In genomic region chr17:17866801-17867469, GRCm38 (mm10) we compare ENCODE assay signal across 21 mouse cellular contexts. TPM values are rescaled to one million over a fixed set of nuclear protein-coding genes. Genes with fewer than 3 reads are reported as not detected.
DNase-seq lines count a peak whose midpoint lies in the region; ATAC-seq and TF ChIP-seq lines count a peak whose summit lies in the region.
"Had no signal": no experiment of that assay in that cellular context is flagged by ENCODE, and none has a peak within 500 bp of the region (broad histone marks: within the 10 kb centered on the region; RNA-seq: fewer than 3 reads in every experiment).

No protein-coding gene starts in this region.

- H3K4me3 ChIP-seq in forebrain, postnatal 0 days (ENCODE audit: low read depth, low read length) = no peak overlapping the region
- no peak overlapping the region for H3K4me3 ChIP-seq in forebrain, embryonic 11.5 days (ENCODE audit: low read depth, low read length)
- H3K4me3 ChIP-seq in hindbrain, postnatal 0 days (ENCODE audit: low read length) = no peak overlapping the region
- H3K4me3 ChIP-seq in hindbrain, embryonic 13.5 days = no peak overlapping the region
- no peak overlapping the region for H3K4me3 ChIP-seq in intestine, embryonic 15.5 days (replicated peaks)
- H3K4me3 ChIP-seq: embryonic facial prominence, embryonic 10.5 days; megakaryocyte, embryonic 14.5 days; neural tube, embryonic 15.5 days had no signal

- no peaks in the 10 kb centered on the region for H3K4me1 ChIP-seq in forebrain, postnatal 0 days (ENCODE audit: insufficient read depth)
- no peaks in the 10 kb centered on the region for H3K4me1 ChIP-seq in forebrain, embryonic 11.5 days (replicated peaks; ENCODE audit: control insufficient read depth, insufficient read depth, low read length)
- H3K4me1 ChIP-seq in hindbrain, postnatal 0 days (ENCODE audit: insufficient read depth, low read length) = no peaks in the 10 kb centered on the region
- no peaks in the 10 kb centered on the region for H3K4me1 ChIP-seq in hindbrain, embryonic 13.5 days (replicated peaks)
- H3K4me1 ChIP-seq in intestine, embryonic 15.5 days (replicated peaks) = no peaks in the 10 kb centered on the region
- H3K4me1 ChIP-seq: embryonic facial prominence, embryonic 10.5 days; neural tube, embryonic 15.5 days had no signal

- peak; percentile 94 for ATAC-seq in forebrain, postnatal 0 days
- ATAC-seq in forebrain, embryonic 11.5 days (replicated peaks; ENCODE audit: low FRiP score) = no peak
- ATAC-seq in hindbrain, postnatal 0 days = peak; percentile 61
- ATAC-seq in hindbrain, embryonic 13.5 days (ENCODE audit: low FRiP score) = no peak
- no peak for ATAC-seq in intestine, embryonic 15.5 days
- ATAC-seq: inflammation-experienced regulatory T-cells, adult 6 months had no signal

- H3K27ac ChIP-seq in forebrain, postnatal 0 days (ENCODE audit: low read depth, low read length) = no peak overlapping the region
- H3K27ac ChIP-seq in forebrain, embryonic 11.5 days (ENCODE audit: low read depth, low read length) = no peak overlapping the region
- no peak overlapping the region for H3K27ac ChIP-seq in hindbrain, postnatal 0 days
- H3K27ac ChIP-seq in hindbrain, embryonic 13.5 days = no peak overlapping the region
- H3K27ac ChIP-seq in intestine, embryonic 15.5 days = no peak overlapping the region
- H3K27ac ChIP-seq: embryonic facial prominence, embryonic 10.5 days; neural tube, embryonic 15.5 days had no signal

- DNase-seq in forebrain, postnatal 0 days = peak; percentile 59
- no peak for DNase-seq in forebrain, embryonic 11.5 days (ENCODE audit: low spot score)
- peak; percentile 28 for DNase-seq in hindbrain, postnatal 0 days (ENCODE audit: low spot score)
- DNase-seq in right cerebral cortex, postnatal 10 days (ENCODE audit: low spot score in 2 of 2) = peak; percentile 36 to 57
- no peak for DNase-seq in right cerebral cortex, postnatal 4 days
- DNase-seq in spleen, adult 12 weeks (ENCODE audit: low spot score) = no peak
- DNase-seq: adrenal gland, adult 2 months; cerebellum, postnatal 14 days; gastrocnemius, postnatal 10 days; heart, postnatal 10 days had no signal

- H3K9ac ChIP-seq in forebrain, postnatal 0 days = no peak overlapping the region
- H3K9ac ChIP-seq in forebrain, embryonic 11.5 days (ENCODE audit: low read length) = no peak overlapping the region
- H3K9ac ChIP-seq in hindbrain, postnatal 0 days (replicated peaks; ENCODE audit: low read length) = no peak overlapping the region
- H3K9ac ChIP-seq in hindbrain, embryonic 13.5 days = no peak overlapping the region
- H3K9ac ChIP-seq in intestine, embryonic 15.5 days = no peak overlapping the region
- H3K9ac ChIP-seq: neural tube, embryonic 15.5 days had no signal

- H3K4me2 ChIP-seq in forebrain, postnatal 0 days (ENCODE audit: low read depth) = no peak overlapping the region
- H3K4me2 ChIP-seq in forebrain, embryonic 11.5 days (ENCODE audit: low read depth, low read length, severe bottlenecking) = no peak overlapping the region
- no peak overlapping the region for H3K4me2 ChIP-seq in hindbrain, postnatal 0 days (ENCODE audit: low read depth, low read length)
- H3K4me2 ChIP-seq in hindbrain, embryonic 13.5 days = no peak overlapping the region
- no peak overlapping the region for H3K4me2 ChIP-seq in intestine, embryonic 15.5 days (replicated peaks)
- H3K4me2 ChIP-seq: neural tube, embryonic 15.5 days had no signal

- 76% methylated on average over 11 of the region's 11 CpGs for WGBS in forebrain, postnatal 0 days
- WGBS in forebrain, embryonic 11.5 days = 89% methylated on average over 11 of the region's 11 CpGs
- 71% methylated on average over 11 of the region's 11 CpGs for WGBS in hindbrain, postnatal 0 days
- 89% methylated on average over 11 of the region's 11 CpGs for WGBS in hindbrain, embryonic 13.5 days
- WGBS in intestine, embryonic 15.5 days = 83% methylated on average over 11 of the region's 11 CpGs

- no peak for TF ChIP-seq CTCF in forebrain, postnatal 0 days (IDR thresholded peaks at IDR 0.05; ENCODE audit: low read depth)
- TF ChIP-seq CTCF in hindbrain, postnatal 0 days (IDR thresholded peaks at IDR 0.05; ENCODE audit: low read depth) = no peak

- no peaks in the 10 kb centered on the region for H3K9me3 ChIP-seq in forebrain, postnatal 0 days (ENCODE audit: low read length)
- no peaks in the 10 kb centered on the region for H3K9me3 ChIP-seq in forebrain, embryonic 11.5 days (ENCODE audit: control insufficient read depth, low read length)
- no peaks in the 10 kb centered on the region for H3K9me3 ChIP-seq in hindbrain, postnatal 0 days (ENCODE audit: low read length)
- no peaks in the 10 kb centered on the region for H3K9me3 ChIP-seq in hindbrain, embryonic 13.5 days
- no peaks in the 10 kb centered on the region for H3K9me3 ChIP-seq in intestine, embryonic 15.5 days
- H3K9me3 ChIP-seq: embryonic facial prominence, embryonic 10.5 days; megakaryocyte, embryonic 14.5 days; neural tube, embryonic 15.5 days had no signal

- no peaks in the 10 kb centered on the region for H3K36me3 ChIP-seq in forebrain, postnatal 0 days (ENCODE audit: insufficient read depth)
- H3K36me3 ChIP-seq in forebrain, embryonic 11.5 days (ENCODE audit: control insufficient read depth, insufficient read depth, low read length) = no peaks in the 10 kb centered on the region
- no peaks in the 10 kb centered on the region for H3K36me3 ChIP-seq in hindbrain, postnatal 0 days (ENCODE audit: insufficient read depth, low read length)
- peaks cover 27% of the 10 kb centered on the region for H3K36me3 ChIP-seq in hindbrain, embryonic 13.5 days
- no peaks in the 10 kb centered on the region for H3K36me3 ChIP-seq in intestine, embryonic 15.5 days

- H3K27me3 ChIP-seq in forebrain, postnatal 0 days (ENCODE audit: insufficient read depth, low read length) = no peaks in the 10 kb centered on the region
- H3K27me3 ChIP-seq in forebrain, embryonic 11.5 days (ENCODE audit: control insufficient read depth, insufficient read depth, low read length) = no peaks in the 10 kb centered on the region
- no peaks in the 10 kb centered on the region for H3K27me3 ChIP-seq in hindbrain, postnatal 0 days (ENCODE audit: insufficient read depth, low read length)
- no peaks in the 10 kb centered on the region for H3K27me3 ChIP-seq in hindbrain, embryonic 13.5 days
- H3K27me3 ChIP-seq in intestine, embryonic 15.5 days (replicated peaks) = no peaks in the 10 kb centered on the region
- H3K27me3 ChIP-seq: megakaryocyte, embryonic 14.5 days; neural tube, embryonic 15.5 days had no signal

RNA-seq across cellular contexts. Expression of gene Has1, which starts 11.9 kb away (rescaled TPM):
- total RNA-seq in forebrain, postnatal 0 days (2014; rRNA removed) = 0.23 and 0.90 TPM in 2 replicates
- polyA plus RNA-seq in forebrain, postnatal 0 days (2015; fragmentation: Nextera tagmentation; extraction: Ambion mirVana) = 0.20 and 0.53 TPM in 2 replicates
- polyA plus RNA-seq in forebrain, embryonic 11.5 days (2014; fragmentation: Nextera tagmentation; extraction: Ambion mirVana) = 1.3 and 1.5 TPM in 2 replicates
- 0.07 and 1.4 TPM in 2 replicates for total RNA-seq in hindbrain, postnatal 0 days (2014; rRNA removed)
- 1.1 and 1.2 TPM in 2 replicates for polyA plus RNA-seq in hindbrain, postnatal 0 days (2015; fragmentation: Nextera tagmentation; extraction: Ambion mirVana)
- 1.1 and 1.2 TPM in 2 replicates for polyA plus RNA-seq in hindbrain, embryonic 13.5 days (2015; fragmentation: Nextera tagmentation; extraction: Ambion mirVana)
- polyA plus RNA-seq in intestine, embryonic 15.5 days (2015; fragmentation: Nextera tagmentation; extraction: Ambion mirVana) = 0.57 and 0.83 TPM in 2 replicates
- polyA plus RNA-seq: testis, adult 2 months had no signal

RNA-seq across cellular contexts. Expression of gene Fpr1, which starts 16.8 kb away (rescaled TPM):
- total RNA-seq in forebrain, postnatal 0 days (2014; rRNA removed) = 0.69 TPM in 1 of 2 replicates, not detected in the other
- polyA plus RNA-seq in forebrain, postnatal 0 days (2015; fragmentation: Nextera tagmentation; extraction: Ambion mirVana) = 0.16 TPM in 1 of 2 replicates, not detected in the other
- 0.20 TPM in 1 of 2 replicates, not detected in the other for polyA plus RNA-seq in forebrain, embryonic 11.5 days (2014; fragmentation: Nextera tagmentation; extraction: Ambion mirVana)
- not detected in 2 replicates for total RNA-seq in hindbrain, postnatal 0 days (2014; rRNA removed)
- not detected in 2 replicates for polyA plus RNA-seq in hindbrain, postnatal 0 days (2015; fragmentation: Nextera tagmentation; extraction: Ambion mirVana)
- polyA plus RNA-seq in hindbrain, embryonic 13.5 days (2015; fragmentation: Nextera tagmentation; extraction: Ambion mirVana) = not detected in 2 replicates
- polyA plus RNA-seq in intestine, embryonic 15.5 days (2015; fragmentation: Nextera tagmentation; extraction: Ambion mirVana) = 0.28 and 0.40 TPM in 2 replicates
- total RNA-seq: adrenal gland, adult 2 months; layer of hippocampus, postnatal 14 days had no signal
- polyA plus RNA-seq: adrenal gland, adult 2 months; embryonic facial prominence, embryonic 10.5 days; limb, embryonic 11.5 days; testis, adult 2 months had no signal

RNA-seq across cellular contexts. Expression of gene Fpr2, which starts 20.7 kb away (rescaled TPM):
- total RNA-seq in forebrain, postnatal 0 days (2014; rRNA removed) = 0.38 TPM in 1 of 2 replicates, not detected in the other
- polyA plus RNA-seq in forebrain, postnatal 0 days (2015; fragmentation: Nextera tagmentation; extraction: Ambion mirVana) = 0.28 and 0.56 TPM in 2 replicates
- polyA plus RNA-seq in forebrain, embryonic 11.5 days (2014; fragmentation: Nextera tagmentation; extraction: Ambion mirVana) = not detected in 2 replicates
- total RNA-seq in hindbrain, postnatal 0 days (2014; rRNA removed) = 1.5 TPM in 1 of 2 replicates, not detected in the other
- polyA plus RNA-seq in hindbrain, postnatal 0 days (2015; fragmentation: Nextera tagmentation; extraction: Ambion mirVana) = 0.32 and 0.41 TPM in 2 replicates
- not detected in 2 replicates for polyA plus RNA-seq in hindbrain, embryonic 13.5 days (2015; fragmentation: Nextera tagmentation; extraction: Ambion mirVana)
- polyA plus RNA-seq in intestine, embryonic 15.5 days (2015; fragmentation: Nextera tagmentation; extraction: Ambion mirVana) = 0.33 and 0.53 TPM in 2 replicates
- total RNA-seq: layer of hippocampus, postnatal 14 days had no signal
- polyA plus RNA-seq: adrenal gland, adult 2 months; embryonic facial prominence, embryonic 10.5 days; limb, embryonic 11.5 days; testis, adult 2 months had no signal

RNA-seq across cellular contexts. Expression of gene Fpr3, which starts 20.7 kb away (rescaled TPM):
- total RNA-seq in forebrain, postnatal 0 days (2014; rRNA removed) = not detected in 2 replicates
- not detected in 2 replicates for polyA plus RNA-seq in forebrain, postnatal 0 days (2015; fragmentation: Nextera tagmentation; extraction: Ambion mirVana)
- polyA plus RNA-seq in forebrain, embryonic 11.5 days (2014; fragmentation: Nextera tagmentation; extraction: Ambion mirVana) = not detected in 2 replicates
- total RNA-seq in hindbrain, postnatal 0 days (2014; rRNA removed) = not detected in 2 replicates
- polyA plus RNA-seq in hindbrain, postnatal 0 days (2015; fragmentation: Nextera tagmentation; extraction: Ambion mirVana) = not detected in 2 replicates
- not detected in 2 replicates for polyA plus RNA-seq in hindbrain, embryonic 13.5 days (2015; fragmentation: Nextera tagmentation; extraction: Ambion mirVana)
- not detected in 2 replicates for polyA plus RNA-seq in intestine, embryonic 15.5 days (2015; fragmentation: Nextera tagmentation; extraction: Ambion mirVana)
- total RNA-seq: adrenal gland, adult 2 months; gastrocnemius, postnatal 10 days; heart, postnatal 10 days; layer of hippocampus, postnatal 14 days had no signal
- polyA plus RNA-seq: adrenal gland, adult 2 months; embryonic facial prominence, embryonic 10.5 days; inflammation-experienced regulatory T-cells, adult 6 months; kidney, embryonic 16.5 days; limb, embryonic 11.5 days; neural tube, embryonic 15.5 days; testis, adult 2 months; urinary bladder, adult 2 months had no signal

RNA-seq across cellular contexts. Expression of gene Spaca6, which starts 40.0 kb away (rescaled TPM):
- 18.5 and 20.8 TPM in 2 replicates for total RNA-seq in forebrain, postnatal 0 days (2014; rRNA removed)
- polyA plus RNA-seq in forebrain, postnatal 0 days (2015; fragmentation: Nextera tagmentation; extraction: Ambion mirVana) = 5.1 and 10.7 TPM in 2 replicates
- 38.3 and 43.0 TPM in 2 replicates for polyA plus RNA-seq in forebrain, embryonic 11.5 days (2014; fragmentation: Nextera tagmentation; extraction: Ambion mirVana)
- 22.8 and 29.8 TPM in 2 replicates for total RNA-seq in hindbrain, postnatal 0 days (2014; rRNA removed)
- 18.4 and 18.7 TPM in 2 replicates for polyA plus RNA-seq in hindbrain, postnatal 0 days (2015; fragmentation: Nextera tagmentation; extraction: Ambion mirVana)
- 34.0 and 38.5 TPM in 2 replicates for polyA plus RNA-seq in hindbrain, embryonic 13.5 days (2015; fragmentation: Nextera tagmentation; extraction: Ambion mirVana)
- polyA plus RNA-seq in intestine, embryonic 15.5 days (2015; fragmentation: Nextera tagmentation; extraction: Ambion mirVana) = 18.7 and 23.7 TPM in 2 replicates

Comparison
In these comparisons a context has a peak if more than half of its experiments do, and no peak if none do; other contexts are left out.
1. ATAC-seq: peak in forebrain, postnatal 0 days (single experiment) and hindbrain, postnatal 0 days (single experiment); none in forebrain, embryonic 11.5 days (single experiment), hindbrain, embryonic 13.5 days (single experiment) and intestine, embryonic 15.5 days (single experiment).
2. DNase-seq: peak in forebrain, postnatal 0 days (single experiment), hindbrain, postnatal 0 days (single experiment) and right cerebral cortex, postnatal 10 days (2 of 2); none in forebrain, embryonic 11.5 days (single experiment), right cerebral cortex, postnatal 4 days (single experiment) and spleen, adult 12 weeks (single experiment).